Mouse (Mus musculus): ENCODE results near the gene Lpcat3. TPM values are rescaled to one million over a fixed set of nuclear protein-coding genes. Genes with fewer than 3 reads are reported as not detected.

The Lpcat3 gene
- total RNA-seq, 2 experiments from 2014 or later: 43.5 to 44.0 TPM

- DNase-seq (ENCODE audit: low spot score in 2 of 2): no peak
Observed at GRCm38 (mm10) chr6:124734417-124734816, 71.6 kb downstream of the Lpcat3 start.

- DNase-seq (ENCODE audit: low spot score in 2 of 2): no peak
Observed at GRCm38 (mm10) chr6:124737040-124737439, 74.2 kb downstream of the Lpcat3 start.

- no peak for DNase-seq (ENCODE audit: low spot score in 2 of 2)
Observed at GRCm38 (mm10) chr6:124738511-124739023, 75.7 kb downstream of the Lpcat3 start, which contains the start of gene Ptpn6. TSS of gene Ptpn6 (minus strand) at chr6:124738714.

- no peak for DNase-seq (ENCODE audit: low spot score in 2 of 2)
Observed at GRCm38 (mm10) chr6:124739231-124739796, 76.5 kb downstream of the Lpcat3 start.

- peak in 1 of 2 experiments; percentile 76 for DNase-seq (ENCODE audit: low spot score in 2 of 2)
Observed at GRCm38 (mm10) chr6:124740211-124740887, 77.5 kb downstream of the Lpcat3 start.

- peak; percentile 90 for DNase-seq (ENCODE audit: low spot score in 2 of 2)
Observed at GRCm38 (mm10) chr6:124740888-124741761, 78.3 kb downstream of the Lpcat3 start, which contains the start of gene Grcc10. TSS of gene Grcc10 (minus strand) at chr6:124741374.

GRCm38 (mm10) chr6:124741842-124742241 lies 79.0 kb downstream of the Lpcat3 start:
- no peak for DNase-seq (ENCODE audit: low spot score in 2 of 2)

GRCm38 (mm10) chr6:124742839-124743514 lies 80.2 kb downstream of the Lpcat3 start:
- DNase-seq (ENCODE audit: low spot score in 2 of 2): no peak

GRCm38 (mm10) chr6:124743647-124744046 lies 80.8 kb downstream of the Lpcat3 start:
- DNase-seq (ENCODE audit: low spot score in 2 of 2): no peak

GRCm38 (mm10) chr6:124744755-124745321 lies 82.0 kb downstream of the Lpcat3 start:
- DNase-seq (ENCODE audit: low spot score in 2 of 2): no peak

- DNase-seq (ENCODE audit: low spot score in 2 of 2): peak; percentile 94 to 96
Observed at GRCm38 (mm10) chr6:124745490-124746295, 82.9 kb downstream of the Lpcat3 start.

GRCm38 (mm10) chr6:124746296-124746605 lies 83.4 kb downstream of the Lpcat3 start:
- no peak for DNase-seq (ENCODE audit: low spot score in 2 of 2)

- peak in 1 of 2 experiments; percentile 32 for DNase-seq (ENCODE audit: low spot score in 2 of 2)
Observed at GRCm38 (mm10) chr6:124746654-124747632, 84.1 kb downstream of the Lpcat3 start.

- no peak for DNase-seq (ENCODE audit: low spot score in 2 of 2)
Observed at GRCm38 (mm10) chr6:124750405-124750804, 87.6 kb downstream of the Lpcat3 start.

- no peak for DNase-seq (ENCODE audit: low spot score in 2 of 2)
Observed at GRCm38 (mm10) chr6:124753861-124754260, 91.0 kb downstream of the Lpcat3 start.
